Mouse (Mus musculus): ENCODE measurements around the gene Nmrk1. TPM values are rescaled to one million over a fixed set of nuclear protein-coding genes. Genes with fewer than 3 reads are reported as not detected.

Nmrk1 gene
- polyA plus RNA-seq, 1 experiment from 2014 or later = 8.1 TPM

DNA sequence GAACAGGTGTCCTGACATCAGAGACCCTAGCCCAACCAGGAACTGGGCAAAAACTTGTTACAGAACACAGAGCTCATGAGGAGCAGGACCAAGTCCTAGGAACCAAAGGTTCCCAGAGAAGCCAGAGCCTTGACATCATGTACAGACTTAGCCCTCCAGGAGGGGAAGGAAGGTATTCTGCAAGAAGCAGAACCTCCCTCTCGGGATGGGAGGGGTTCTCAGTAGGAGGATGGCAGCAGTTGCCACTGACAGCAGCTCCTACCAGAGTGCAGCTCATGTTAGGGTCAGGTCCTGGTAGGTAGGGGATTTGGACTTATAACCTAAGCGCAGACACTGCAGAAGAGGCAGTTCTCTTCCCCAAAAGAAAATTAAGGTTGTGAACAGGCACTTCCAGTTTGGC lies 7.9 kb upstream of the Nmrk1 start:
- no peak overlapping the region for H3K4me2 ChIP-seq (ENCODE audit: low read depth)
- no peak overlapping the region for H3K27ac ChIP-seq (ENCODE audit: low read depth, low read length)
- no peaks in the 10 kb centered on the region for H3K4me1 ChIP-seq (ENCODE audit: control insufficient read depth, insufficient read depth, low read length)
- H3K36me3 ChIP-seq (ENCODE audit: control insufficient read depth, insufficient read depth, low read length) = no peaks in the 10 kb centered on the region
- no peak for ATAC-seq (ENCODE audit: insufficient read depth, low FRiP score, low TSS enrichment)
- H3K9ac ChIP-seq (ENCODE audit: low read length) = no peak overlapping the region
- no peak for DNase-seq (ENCODE audit: low spot score)
- H3K27me3 ChIP-seq (ENCODE audit: control insufficient read depth, insufficient read depth, low read length) = no peaks in the 10 kb centered on the region
- no peaks in the 10 kb centered on the region for H3K9me3 ChIP-seq (ENCODE audit: control insufficient read depth, low read length)
- H3K4me3 ChIP-seq (ENCODE audit: low read depth, low read length) = no peak overlapping the region
- 65% methylated on average over 2 of the region's 2 CpGs for WGBS

DNA sequence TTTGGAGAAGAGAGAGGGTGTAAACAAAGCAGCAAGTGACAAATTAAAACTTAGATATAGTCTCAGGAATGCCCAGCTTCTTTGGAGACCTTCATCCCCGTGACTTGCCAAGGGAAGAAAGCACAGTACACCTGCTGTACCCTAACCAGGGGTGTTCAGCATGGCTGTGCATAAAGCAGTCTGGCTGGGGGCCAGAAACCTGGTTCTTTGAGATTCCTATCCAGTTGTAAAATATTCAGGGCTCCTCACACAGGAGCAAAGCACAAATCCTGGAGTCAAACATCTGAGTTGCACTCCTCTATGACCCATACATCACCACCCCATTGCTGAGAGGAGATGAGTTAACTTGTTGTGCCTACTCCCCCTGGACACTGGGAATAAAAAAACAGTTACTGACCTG lies 2.2 kb upstream of the Nmrk1 start:
- ATAC-seq (ENCODE audit: insufficient read depth, low FRiP score, low TSS enrichment) (no peak), DNase-seq (ENCODE audit: low spot score) (no peak)
- no peaks in the 10 kb centered on the region for H3K36me3 ChIP-seq (ENCODE audit: control insufficient read depth, insufficient read depth, low read length)
- H3K9me3 ChIP-seq (ENCODE audit: control insufficient read depth, low read length) = no peaks in the 10 kb centered on the region
- H3K9ac ChIP-seq (ENCODE audit: low read length) = no peak overlapping the region
- no peak overlapping the region for H3K4me2 ChIP-seq (ENCODE audit: low read depth)
- H3K4me1 ChIP-seq (ENCODE audit: control insufficient read depth, insufficient read depth, low read length) = no peaks in the 10 kb centered on the region
- H3K27me3 ChIP-seq (ENCODE audit: control insufficient read depth, insufficient read depth, low read length) = no peaks in the 10 kb centered on the region
- no peak overlapping the region for H3K4me3 ChIP-seq (ENCODE audit: low read depth, low read length)
- WGBS = 64% methylated on average over 1 of the region's 1 CpGs
- H3K27ac ChIP-seq (ENCODE audit: low read depth, low read length) = no peak overlapping the region

DNA sequence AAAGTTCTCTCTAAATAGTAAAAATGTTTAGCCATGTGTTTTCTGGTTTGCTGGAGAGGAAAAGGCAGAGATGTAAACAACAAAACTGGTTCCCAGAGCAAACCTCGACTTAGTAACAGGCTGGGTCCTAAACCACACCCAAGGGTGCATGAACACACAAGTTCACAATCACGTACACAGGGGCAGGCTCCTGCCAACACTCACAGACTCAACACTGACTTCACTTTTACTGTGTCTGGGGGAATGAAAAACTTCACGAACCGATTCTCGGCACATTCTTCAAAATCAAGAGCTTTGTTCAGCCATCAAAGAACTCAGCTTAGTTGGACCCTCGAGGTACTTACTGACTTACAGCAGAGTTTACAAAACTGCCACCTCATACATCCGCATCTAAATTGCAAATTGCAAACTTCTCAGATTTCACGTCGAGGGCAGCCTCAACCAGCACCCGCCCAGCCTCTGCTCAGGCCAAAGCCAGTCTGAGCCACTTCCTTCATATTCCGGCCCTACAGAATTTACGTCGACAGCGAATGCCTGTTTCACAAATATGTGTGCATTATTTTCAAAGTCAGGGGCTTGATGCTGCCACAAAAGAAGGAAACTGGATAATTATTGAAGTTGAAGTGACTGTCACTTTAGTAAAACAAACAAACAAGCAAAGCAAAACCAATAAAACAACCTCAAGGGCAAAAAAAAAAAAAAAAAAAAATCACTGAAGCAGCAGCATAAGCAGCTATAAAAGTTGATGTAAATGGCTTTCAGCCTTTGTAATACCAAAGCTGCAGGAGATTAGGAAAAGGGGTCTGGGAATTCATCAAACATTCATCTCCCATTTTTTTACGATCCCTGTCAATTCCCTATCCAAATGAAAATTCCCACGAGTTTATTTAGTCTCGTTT lies 1.3 kb upstream of the Nmrk1 start:
- Histone ChIP-seq H3K36me3 (ENCODE audit: control insufficient read depth, insufficient read depth, low read length) (no peaks in the 10 kb centered on the region), H3K4me1 (ENCODE audit: control insufficient read depth, insufficient read depth, low read length) (no peaks in the 10 kb centered on the region), H3K4me3 (ENCODE audit: low read depth, low read length) (peak overlapping the region; percentile 78), H3K9ac (ENCODE audit: low read length) (peak overlapping the region; percentile 69; the same call in 1 of the 2 replicates), H3K9me3 (ENCODE audit: control insufficient read depth, low read length) (no peaks in the 10 kb centered on the region), H3K27me3 (ENCODE audit: control insufficient read depth, insufficient read depth, low read length) (no peaks in the 10 kb centered on the region), H3K27ac (ENCODE audit: low read depth, low read length) (no peak overlapping the region; the same call in 1 of the 2 replicates), H3K4me2 (ENCODE audit: low read depth) (peak overlapping the region; percentile 84)
- 11% methylated on average over 17 of the region's 17 CpGs for WGBS
- DNase-seq (ENCODE audit: low spot score) = peak; percentile 32
- ATAC-seq (ENCODE audit: insufficient read depth, low FRiP score, low TSS enrichment) = no peak

DNA sequence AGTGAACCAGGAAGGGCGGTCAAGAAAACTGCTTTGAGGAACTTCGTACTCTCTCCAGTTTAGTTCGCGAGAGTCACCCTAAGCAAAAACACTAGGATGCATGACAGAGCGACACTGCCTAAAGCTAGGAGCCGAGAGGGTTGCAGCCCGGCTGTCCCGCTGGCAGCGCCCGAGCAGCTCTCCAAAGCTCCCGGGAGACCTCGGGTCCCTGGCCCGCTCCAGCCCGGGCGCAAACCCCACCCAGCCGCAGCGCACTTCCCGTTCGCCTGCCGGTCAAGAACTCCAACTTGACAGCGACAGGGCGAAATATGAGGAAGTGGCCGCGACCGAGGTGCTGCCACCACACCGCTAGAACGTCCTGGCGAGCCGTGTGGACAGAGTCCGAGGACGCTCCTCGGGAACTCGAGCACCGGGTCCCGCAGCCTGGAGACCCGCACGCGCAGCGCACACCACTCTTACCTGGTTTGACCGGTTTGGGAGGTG lies 548 bp upstream of the Nmrk1 start:
- H3K4me2 ChIP-seq (ENCODE audit: low read depth) = peak overlapping the region; percentile 84
- DNase-seq (ENCODE audit: low spot score) (no peak), ATAC-seq (ENCODE audit: insufficient read depth, low FRiP score, low TSS enrichment) (peak; percentile 74)
- no peaks in the 10 kb centered on the region for H3K4me1 ChIP-seq (ENCODE audit: control insufficient read depth, insufficient read depth, low read length)
- no peaks in the 10 kb centered on the region for H3K36me3 ChIP-seq (ENCODE audit: control insufficient read depth, insufficient read depth, low read length)
- no peaks in the 10 kb centered on the region for H3K9me3 ChIP-seq (ENCODE audit: control insufficient read depth, low read length)
- peak overlapping the region; percentile 69 for H3K9ac ChIP-seq (ENCODE audit: low read length)
- 0% methylated on average over 37 of the region's 40 CpGs for WGBS
- no peaks in the 10 kb centered on the region for H3K27me3 ChIP-seq (ENCODE audit: control insufficient read depth, insufficient read depth, low read length)
- peak overlapping the region; percentile 78 for H3K4me3 ChIP-seq (ENCODE audit: low read depth, low read length)
- peak overlapping the region; percentile 75 for H3K27ac ChIP-seq (ENCODE audit: low read depth, low read length)

DNA sequence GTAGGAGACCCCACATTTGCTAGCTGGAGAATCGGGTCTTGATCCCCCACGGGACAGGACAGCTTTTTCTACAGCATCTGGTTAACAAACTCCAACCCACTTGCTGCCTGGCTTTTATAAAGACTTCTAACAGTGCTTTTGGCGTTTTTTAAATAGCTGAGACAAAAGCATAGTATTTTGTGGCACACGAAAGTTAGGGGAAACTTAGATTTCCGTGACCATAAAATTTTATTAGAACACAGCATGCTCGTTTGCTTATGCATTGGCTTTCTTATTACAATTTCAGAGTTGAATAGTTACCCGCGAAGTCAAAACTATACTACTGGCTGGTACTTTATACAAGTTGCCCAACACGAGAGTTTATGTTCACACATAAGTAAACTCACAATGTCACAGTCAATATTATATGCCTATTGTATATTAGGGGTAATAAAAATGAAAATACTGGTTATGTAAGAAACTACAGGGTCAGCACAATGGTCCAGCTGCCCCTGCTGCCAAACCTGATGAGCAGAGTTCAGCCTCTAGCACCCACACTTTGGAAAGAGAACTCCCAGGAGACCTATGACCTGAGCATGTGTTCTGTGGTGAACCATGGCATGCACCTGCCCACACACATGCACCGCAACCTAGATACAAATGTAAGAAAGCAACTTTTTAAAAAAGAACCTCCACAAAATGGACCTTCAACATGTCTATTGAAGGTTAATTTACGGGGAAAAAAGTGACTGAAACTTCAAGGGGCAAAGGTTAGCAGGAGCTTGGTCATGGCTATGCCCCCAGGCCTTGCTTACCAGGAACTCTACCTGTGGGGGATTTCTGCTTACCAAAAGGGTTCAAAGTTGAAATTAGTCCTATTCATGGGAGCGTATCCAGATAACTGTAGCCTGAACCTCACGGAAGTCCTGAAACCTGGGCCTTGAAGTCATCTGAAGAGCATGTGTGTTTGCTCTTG lies 758 bp downstream of the Nmrk1 start:
- no peak for DNase-seq (ENCODE audit: low spot score)
- WGBS = 63% methylated on average over 13 of the region's 13 CpGs
- Histone ChIP-seq H3K4me3 (ENCODE audit: low read depth, low read length) (peak overlapping the region; percentile 78), H3K9me3 (ENCODE audit: control insufficient read depth, low read length) (no peaks in the 10 kb centered on the region), H3K27ac (ENCODE audit: low read depth, low read length) (no peak overlapping the region), H3K4me1 (ENCODE audit: control insufficient read depth, insufficient read depth, low read length) (no peaks in the 10 kb centered on the region), H3K36me3 (ENCODE audit: control insufficient read depth, insufficient read depth, low read length) (no peaks in the 10 kb centered on the region), H3K4me2 (ENCODE audit: low read depth) (peak overlapping the region; percentile 84), H3K27me3 (ENCODE audit: control insufficient read depth, insufficient read depth, low read length) (no peaks in the 10 kb centered on the region), H3K9ac (ENCODE audit: low read length) (no peak overlapping the region)
- no peak for ATAC-seq (ENCODE audit: insufficient read depth, low FRiP score, low TSS enrichment)

DNA sequence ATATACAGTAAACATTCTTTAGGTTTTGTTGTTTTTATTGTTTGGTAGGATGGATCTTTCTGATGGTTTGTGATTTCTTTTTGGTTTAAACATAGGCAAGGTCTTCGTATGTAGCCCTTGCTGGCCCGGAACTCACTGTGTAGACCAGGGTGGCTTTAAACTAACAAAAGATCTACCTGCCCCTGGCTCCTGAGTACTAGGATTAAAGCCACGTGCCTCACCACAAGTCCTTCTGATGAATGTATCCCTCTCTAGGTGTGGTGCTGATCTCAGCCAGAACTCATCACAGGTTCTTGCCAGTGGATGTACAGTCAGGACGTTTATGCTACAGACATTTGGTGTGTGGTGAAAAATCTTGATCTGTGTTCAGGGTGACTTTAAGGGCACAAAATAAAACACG lies 6.2 kb downstream of the Nmrk1 start:
- Histone ChIP-seq H3K4me3 (ENCODE audit: low read depth, low read length) (no peak overlapping the region), H3K36me3 (ENCODE audit: control insufficient read depth, insufficient read depth, low read length) (no peaks in the 10 kb centered on the region), H3K9me3 (ENCODE audit: control insufficient read depth, low read length) (no peaks in the 10 kb centered on the region), H3K4me2 (ENCODE audit: low read depth) (no peak overlapping the region), H3K4me1 (ENCODE audit: control insufficient read depth, insufficient read depth, low read length) (no peaks in the 10 kb centered on the region), H3K27ac (ENCODE audit: low read depth, low read length) (no peak overlapping the region), H3K9ac (ENCODE audit: low read length) (no peak overlapping the region), H3K27me3 (ENCODE audit: control insufficient read depth, insufficient read depth, low read length) (no peaks in the 10 kb centered on the region)
- DNase-seq (ENCODE audit: low spot score) (no peak), ATAC-seq (ENCODE audit: insufficient read depth, low FRiP score, low TSS enrichment) (no peak)
- WGBS = 91% methylated on average over 5 of the region's 5 CpGs

DNA sequence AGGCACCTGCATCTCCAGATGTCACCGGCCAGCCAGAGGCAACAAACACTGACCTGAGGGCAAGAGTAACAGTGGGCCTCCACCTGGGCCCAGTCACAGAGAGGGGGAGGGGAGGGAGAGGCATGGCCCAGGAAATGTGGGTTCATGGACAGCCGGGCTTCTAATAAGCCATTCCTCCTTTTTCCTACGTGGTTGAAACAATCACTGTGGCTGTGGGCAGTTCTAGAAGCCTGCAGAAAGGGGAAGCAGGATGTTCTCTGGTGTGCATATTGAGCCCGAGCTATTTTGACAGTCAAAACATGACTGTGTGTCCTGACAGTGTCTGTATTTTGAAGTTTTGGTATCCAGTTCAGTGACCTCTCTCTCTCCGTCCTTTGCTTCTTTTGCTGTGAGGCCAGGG lies 7.2 kb downstream of the Nmrk1 start:
- ATAC-seq (ENCODE audit: insufficient read depth, low FRiP score, low TSS enrichment) (no peak), DNase-seq (ENCODE audit: low spot score) (no peak)
- no peaks in the 10 kb centered on the region for H3K27me3 ChIP-seq (ENCODE audit: control insufficient read depth, insufficient read depth, low read length)
- H3K9ac ChIP-seq (ENCODE audit: low read length) = no peak overlapping the region
- no peak overlapping the region for H3K4me2 ChIP-seq (ENCODE audit: low read depth)
- WGBS = 75% methylated on average over 5 of the region's 5 CpGs
- no peaks in the 10 kb centered on the region for H3K4me1 ChIP-seq (ENCODE audit: control insufficient read depth, insufficient read depth, low read length)
- no peaks in the 10 kb centered on the region for H3K9me3 ChIP-seq (ENCODE audit: control insufficient read depth, low read length)
- no peaks in the 10 kb centered on the region for H3K36me3 ChIP-seq (ENCODE audit: control insufficient read depth, insufficient read depth, low read length)
- no peak overlapping the region for H3K27ac ChIP-seq (ENCODE audit: low read depth, low read length)
- no peak overlapping the region for H3K4me3 ChIP-seq (ENCODE audit: low read depth, low read length)

DNA sequence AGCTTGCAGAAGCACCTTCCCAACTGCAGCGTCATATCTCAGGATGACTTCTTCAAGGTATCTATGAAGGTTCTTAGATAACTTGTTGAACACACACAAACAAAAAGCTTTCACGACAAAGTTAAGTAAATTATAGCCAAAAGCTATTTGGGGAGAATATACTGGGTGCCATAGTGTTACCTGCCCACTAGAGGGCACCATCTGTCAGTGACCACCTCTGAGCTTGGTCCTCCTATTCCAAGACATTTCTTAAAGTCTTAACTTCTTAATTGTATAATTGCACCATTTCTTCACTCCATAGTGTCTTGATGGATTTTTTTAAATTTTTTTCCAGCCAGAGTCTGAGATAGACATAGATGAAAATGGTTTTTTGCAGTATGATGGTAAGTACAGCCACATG lies 7.8 kb downstream of the Nmrk1 start:
- H3K4me1 ChIP-seq (ENCODE audit: control insufficient read depth, insufficient read depth, low read length) = no peaks in the 10 kb centered on the region
- 33% methylated on average over 2 of the region's 2 CpGs for WGBS
- no peaks in the 10 kb centered on the region for H3K27me3 ChIP-seq (ENCODE audit: control insufficient read depth, insufficient read depth, low read length)
- H3K36me3 ChIP-seq (ENCODE audit: control insufficient read depth, insufficient read depth, low read length) = no peaks in the 10 kb centered on the region
- H3K4me2 ChIP-seq (ENCODE audit: low read depth) = no peak overlapping the region
- no peak overlapping the region for H3K4me3 ChIP-seq (ENCODE audit: low read depth, low read length)
- H3K27ac ChIP-seq (ENCODE audit: low read depth, low read length) = no peak overlapping the region
- DNase-seq (ENCODE audit: low spot score) (no peak), ATAC-seq (ENCODE audit: insufficient read depth, low FRiP score, low TSS enrichment) (no peak)
- H3K9ac ChIP-seq (ENCODE audit: low read length) = no peak overlapping the region
- H3K9me3 ChIP-seq (ENCODE audit: control insufficient read depth, low read length) = no peaks in the 10 kb centered on the region

Measured in neural tube, embryonic 11.5 days (tissue).